Mouse (Mus musculus) heart, embryonic 16.5 days (tissue): ENCODE measurements around the gene Calu. TPM values are rescaled to one million over a fixed set of nuclear protein-coding genes. Genes with fewer than 3 reads are reported as not detected.

ENCODE experiments used
- ATAC-seq: fragments of 200-750 bp; cut with Nextera tagmentation; replicated peaks from 2 replicates; pipeline ENCODE4 v1.8.0; 2017; ENCODE audit warnings: moderate number of reproducible peaks; ENCODE audit not compliant: insufficient read depth, low FRiP score; ENCODE audit errors: extremely low read depth
- H3K27ac ChIP-seq: fragments of 300-500 bp; sonication (generic); 2 replicates; pipeline ENCODE4 v1.5.1; 2014; ENCODE audit warnings: mild to moderate bottlenecking, low read length, control low read depth, moderate library complexity
- H3K27me3 ChIP-seq: fragments of 300-500 bp; sonication (generic); 2 replicates; pipeline ENCODE4 v1.6.1; 2014; ENCODE audit warnings: low read length, mixed read lengths; ENCODE audit not compliant: control insufficient read depth, insufficient read depth
- H3K36me3 ChIP-seq: fragments of 300-500 bp; sonication (generic); 2 replicates; pipeline ENCODE4 v1.6.1; 2014; ENCODE audit not compliant: control insufficient read depth, insufficient read depth
- H3K4me1 ChIP-seq: fragments of 300-500 bp; sonication (generic); 2 replicates; pipeline ENCODE4 v1.6.1; 2014; ENCODE audit warnings: low read length, mixed read lengths; ENCODE audit not compliant: control insufficient read depth, insufficient read depth
- H3K4me2 ChIP-seq: fragments of 300-500 bp; sonication (generic); 2 replicates; pipeline ENCODE4 v1.6.1; 2014; ENCODE audit warnings: low read depth, mild to moderate bottlenecking, control low read depth, low read length
- H3K4me3 ChIP-seq: fragments of 300-500 bp; sonication (generic); 2 replicates; pipeline ENCODE4 v1.5.1; 2014; ENCODE audit warnings: mild to moderate bottlenecking, control low read depth, low read length
- H3K9ac ChIP-seq: fragments of 300-500 bp; sonication (generic); 2 replicates; pipeline ENCODE4 v1.6.1; 2014; ENCODE audit warnings: low read length, control low read depth
- H3K9me3 ChIP-seq: fragments of 300-500 bp; sonication (generic); replicated peaks from 2 replicates; pipeline ENCODE4 v1.6.1; 2016; ENCODE audit warnings: low read length; ENCODE audit not compliant: control insufficient read depth
- WGBS: fragments of 180-500 bp; shearing (Covaris S2); extraction: QIAGEN DNeasy Blood & Tissue Kit; methylation state at CpG from one replicate; pipeline ENCODE4 v1.1.7; 2014; 5-methylcytosine and 5-hydroxymethylcytosine counted together
- polyA plus RNA-seq: library from polyadenylated mRNA; unstranded; fragments of >200 nt; fragmentation: Nextera tagmentation; extraction: Ambion mirVana; gene quantifications from 2 replicates; pipeline ENCODE4 v1.2.1, GENCODE M21; 2015

Calu gene
- polyA plus RNA-seq, 1 experiment from 2014 or later: 403 TPM

GRCm38 (mm10) chr6:29395910-29396713 lies 48.2 kb downstream of the Calu start, which contains the start of gene Ccdc136:
TSS of gene Ccdc136 (plus strand) at chr6:29396309.
- ATAC-seq: peak; percentile 89
- no peaks in the 10 kb centered on the region for H3K36me3 ChIP-seq
- H3K9ac ChIP-seq: peak within 1 kb of the TSS; percentile 82
- peak within 1 kb of the TSS; percentile 76 for H3K27ac ChIP-seq
- H3K27me3 ChIP-seq: peaks cover 5% of the 10 kb centered on the region
- under 1% methylated on average over 44 of the region's 49 CpGs for WGBS
- H3K4me2 ChIP-seq: peak within 1 kb of the TSS; percentile 88
- H3K9me3 ChIP-seq: no peaks in the 10 kb centered on the region
- peaks cover 23% of the 10 kb centered on the region for H3K4me1 ChIP-seq
- H3K4me3 ChIP-seq: peak within 1 kb of the TSS; percentile 77

GRCm38 (mm10) chr6:29396714-29397540 lies 49.1 kb downstream of the Calu start:
- WGBS: 4% methylated on average over 24 of the region's 24 CpGs
- no peaks in the 10 kb centered on the region for H3K36me3 ChIP-seq
- H3K9me3 ChIP-seq: no peaks in the 10 kb centered on the region
- peak overlapping the region; percentile 76 for H3K27ac ChIP-seq
- ATAC-seq: peak; percentile 50
- H3K9ac ChIP-seq: peak overlapping the region; percentile 82
- H3K4me3 ChIP-seq: peak overlapping the region; percentile 77
- H3K27me3 ChIP-seq: peaks cover 6% of the 10 kb centered on the region
- H3K4me1 ChIP-seq: peaks cover 23% of the 10 kb centered on the region
- peak overlapping the region; percentile 88 for H3K4me2 ChIP-seq

GRCm38 (mm10) chr6:29397575-29397974 lies 49.7 kb downstream of the Calu start:
- Histone ChIP-seq H3K9me3 (no peaks in the 10 kb centered on the region), H3K4me1 (peaks cover 23% of the 10 kb centered on the region), H3K4me3 (peak overlapping the region; percentile 77), H3K27ac (peak overlapping the region; percentile 76), H3K9ac (peak overlapping the region; percentile 82), H3K36me3 (no peaks in the 10 kb centered on the region), H3K4me2 (peak overlapping the region; percentile 88), H3K27me3 (peaks cover 8% of the 10 kb centered on the region)
- ATAC-seq: peak; percentile 55; the same call in 1 of the 2 replicates
- 9% methylated on average over 6 of the region's 6 CpGs for WGBS

- Histone ChIP-seq H3K4me1 (peaks cover 19% of the 10 kb centered on the region), H3K9ac (no peak overlapping the region), H3K4me2 (no peak overlapping the region), H3K27me3 (peaks cover 11% of the 10 kb centered on the region), H3K9me3 (no peaks in the 10 kb centered on the region), H3K4me3 (no peak overlapping the region), H3K27ac (no peak overlapping the region), H3K36me3 (no peaks in the 10 kb centered on the region)
- ATAC-seq: no peak
- 82% methylated on average over 4 of the region's 4 CpGs for WGBS
These were observed 52.0 kb downstream of the Calu start for GRCm38 (mm10) chr6:29399851-29400250.

- Histone ChIP-seq H3K4me3 (no peak overlapping the region), H3K27ac (no peak overlapping the region), H3K4me2 (peak overlapping the region; percentile 36; the same call in 1 of the 2 replicates), H3K36me3 (peaks cover under 1% of the 10 kb centered on the region), H3K27me3 (peaks cover 9% of the 10 kb centered on the region), H3K9ac (no peak overlapping the region), H3K4me1 (no peaks in the 10 kb centered on the region), H3K9me3 (no peaks in the 10 kb centered on the region)
- WGBS: 8% methylated on average over 34 of the region's 34 CpGs
- ATAC-seq: no peak
These were observed 54.9 kb downstream of the Calu start for GRCm38 (mm10) chr6:29402693-29403342.

GRCm38 (mm10) chr6:29406412-29406811 lies 58.5 kb downstream of the Calu start:
- no peak overlapping the region for H3K27ac ChIP-seq
- no peak for ATAC-seq
- no peaks in the 10 kb centered on the region for H3K9me3 ChIP-seq
- H3K4me3 ChIP-seq: no peak overlapping the region
- peaks cover 13% of the 10 kb centered on the region for H3K36me3 ChIP-seq
- H3K4me2 ChIP-seq: no peak overlapping the region
- no peaks in the 10 kb centered on the region for H3K4me1 ChIP-seq
- WGBS: 84% methylated on average over 6 of the region's 6 CpGs
- H3K27me3 ChIP-seq: peaks cover 9% of the 10 kb centered on the region
- no peak overlapping the region for H3K9ac ChIP-seq

GRCm38 (mm10) chr6:29415446-29415845 lies 67.6 kb downstream of the Calu start:
- Histone ChIP-seq H3K27ac (peak overlapping the region; percentile 31; the same call in 1 of the 2 replicates), H3K36me3 (peaks cover 10% of the 10 kb centered on the region)

GRCm38 (mm10) chr6:29420596-29420995 lies 72.7 kb downstream of the Calu start:
- H3K9me3 ChIP-seq: no peaks in the 10 kb centered on the region
- 74% methylated on average over 2 of the region's 2 CpGs for WGBS
- no peak overlapping the region for H3K27ac ChIP-seq
- no peaks in the 10 kb centered on the region; the same call in 1 of the 2 replicates for H3K4me1 ChIP-seq
- no peak overlapping the region for H3K9ac ChIP-seq
- no peak for ATAC-seq
- no peaks in the 10 kb centered on the region; the same call in 1 of the 2 replicates for H3K36me3 ChIP-seq
- H3K4me3 ChIP-seq: no peak overlapping the region
- H3K27me3 ChIP-seq: no peaks in the 10 kb centered on the region
- no peak overlapping the region for H3K4me2 ChIP-seq

More at GRCm38 (mm10) chr6:29415446-29415845, 67.6 kb downstream of the Calu start:
- Histone ChIP-seq H3K4me1 (0 out of 2 replicates have a peak, but pooled peaks cover 2% of the 10 kb centered on the region), H3K9ac (no peak overlapping the region), H3K9me3 (no peaks in the 10 kb centered on the region), H3K27me3 (no peaks in the 10 kb centered on the region), H3K4me2 (no peak overlapping the region; the same call in 1 of the 2 replicates), H3K4me3 (no peak overlapping the region)
- ATAC-seq: no peak
- 74% methylated on average over 9 of the region's 9 CpGs for WGBS
